Mouse (Mus musculus) spleen, postnatal 36 days (tissue): ENCODE results near the gene Gm20388.

Source experiments
- DNase-seq, 2 experiments: peaks; one replicate each; pipeline ENCODE4 v3.0.0; 2022; ENCODE audit warnings: low spot score in 2 of 2, mixed read lengths in 1 of 2

The Gm20388 gene

GRCm38 (mm10) chr8:122758597-122758996 lies 2848.0 kb downstream of the Gm20388 start:
- no peak for DNase-seq

- peak; percentile 43 to 52 for DNase-seq
These were observed 2849.5 kb downstream of the Gm20388 start for GRCm38 (mm10) chr8:122760116-122760515.

DNA sequence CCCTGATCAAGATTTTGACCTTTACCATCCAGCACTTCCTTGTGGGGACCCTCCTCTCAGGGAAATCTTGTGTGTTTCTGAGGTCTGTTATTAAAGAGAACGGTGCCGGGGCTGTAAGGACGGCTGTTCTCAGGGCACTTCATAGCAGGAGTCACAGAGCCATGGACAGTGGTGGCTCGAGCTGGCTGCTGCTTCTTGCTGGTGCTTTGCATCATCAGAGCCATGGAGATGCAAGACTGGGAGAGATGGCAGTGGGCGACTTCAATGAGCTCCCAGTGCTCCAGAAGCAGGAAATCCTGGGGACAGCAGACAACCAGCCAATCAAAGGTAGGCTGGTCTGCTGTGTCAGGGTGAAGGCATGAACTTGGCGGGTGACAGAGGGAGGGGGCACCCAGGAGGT lies 2850.5 kb downstream of the Gm20388 start:
- no peak for DNase-seq

GRCm38 (mm10) chr8:122762731-122763266 lies 2852.2 kb downstream of the Gm20388 start:
- DNase-seq = peak; percentile 23 to 24

DNA sequence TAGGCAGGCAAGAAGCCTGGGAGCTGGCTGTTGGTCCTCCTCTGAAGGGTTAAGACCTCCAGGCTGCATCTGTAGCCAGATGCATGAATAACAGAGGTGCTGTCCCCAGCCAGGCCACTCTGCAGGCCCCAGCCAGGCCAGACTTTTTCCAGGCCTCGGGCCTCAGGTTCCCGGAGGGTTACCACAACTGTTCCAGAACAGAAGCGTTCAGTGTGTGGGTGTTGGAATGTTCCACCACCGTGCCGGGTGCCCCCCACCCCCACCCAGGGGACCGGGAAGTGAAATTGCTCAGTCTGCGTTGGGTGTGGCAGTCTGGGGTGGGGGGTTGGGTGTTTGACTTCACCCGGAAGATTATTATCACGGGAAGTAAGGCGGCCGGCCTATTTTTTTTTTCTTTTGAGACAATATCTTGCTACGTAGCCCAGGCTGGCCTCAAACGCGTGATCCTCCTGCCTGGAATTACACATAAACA lies 2852.7 kb downstream of the Gm20388 start:
- DNase-seq = peak; percentile 35 to 54

GRCm38 (mm10) chr8:122764790-122765474 lies 2854.3 kb downstream of the Gm20388 start:
- no peak for DNase-seq

DNA sequence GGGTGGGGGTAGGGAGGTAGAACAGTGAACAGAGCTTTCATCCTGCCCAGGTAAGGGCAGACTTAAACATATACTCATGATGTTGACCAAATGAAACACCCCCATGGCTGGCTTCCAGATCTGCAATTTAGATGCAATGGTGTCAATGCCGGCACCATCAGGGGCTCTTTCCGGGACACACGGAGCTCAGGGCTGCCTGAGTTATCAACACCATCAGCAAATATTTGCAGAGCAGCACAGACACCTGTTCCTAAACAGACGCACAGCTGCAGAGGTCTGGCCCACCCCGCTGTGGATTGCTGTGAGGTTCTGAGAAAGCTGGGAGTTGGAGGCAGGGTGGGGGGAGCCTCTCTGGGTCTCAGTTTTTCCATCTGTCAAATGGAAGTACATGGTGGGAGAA lies 2855.5 kb downstream of the Gm20388 start:
- DNase-seq = no peak

DNA sequence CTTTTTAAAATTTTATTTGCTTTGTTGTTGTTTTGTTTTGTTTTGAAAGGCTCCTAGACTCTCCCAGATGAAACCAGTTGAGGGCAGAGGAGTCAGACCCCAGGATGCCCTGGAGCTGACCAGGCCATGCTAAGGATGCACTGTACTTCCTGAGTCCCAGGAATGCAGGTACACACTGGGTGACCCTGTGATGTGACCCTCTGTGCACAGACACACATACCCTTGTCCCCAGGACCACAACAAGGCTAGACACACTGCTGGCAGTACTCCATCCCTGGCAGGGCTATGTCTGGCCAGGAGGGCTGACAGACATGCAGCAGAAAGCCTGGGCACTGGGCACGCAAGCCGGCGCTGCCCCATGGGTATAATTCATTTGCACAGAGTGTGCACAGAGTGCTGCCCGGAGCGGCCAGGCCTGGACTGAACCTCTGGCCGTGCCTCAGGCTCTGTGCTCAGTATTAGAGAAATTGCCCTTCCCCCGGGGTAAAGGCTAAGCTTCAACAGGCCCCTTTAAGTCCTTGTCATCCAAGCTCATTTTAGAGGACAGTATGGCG lies 2856.1 kb downstream of the Gm20388 start:
- DNase-seq = no peak

DNA sequence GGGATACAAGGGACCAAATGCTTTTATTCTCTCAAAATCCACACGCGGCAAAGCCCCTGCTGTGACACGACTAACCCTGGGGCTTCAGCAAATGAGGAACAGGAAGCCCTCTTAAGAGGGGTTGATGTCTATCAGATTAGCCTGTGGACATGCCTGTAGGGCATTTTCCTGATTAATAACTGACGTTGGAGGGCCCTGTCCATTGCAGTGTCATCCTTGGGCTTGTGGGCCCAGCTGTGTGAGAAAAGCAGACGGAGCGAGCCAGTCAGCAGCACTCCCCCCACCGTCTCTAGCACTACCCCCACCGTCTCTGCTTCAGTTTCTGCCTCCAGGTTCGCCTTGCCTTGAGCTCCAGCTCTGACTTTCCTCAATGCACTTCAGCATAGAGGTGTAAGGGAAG lies 2856.6 kb downstream of the Gm20388 start:
- DNase-seq = no peak

- no peak for DNase-seq
These were observed 2858.8 kb downstream of the Gm20388 start for GRCm38 (mm10) chr8:122769251-122770058.

- peak; percentile 19 to 29 for DNase-seq
These were observed 2861.9 kb downstream of the Gm20388 start for GRCm38 (mm10) chr8:122772431-122773060.

DNA sequence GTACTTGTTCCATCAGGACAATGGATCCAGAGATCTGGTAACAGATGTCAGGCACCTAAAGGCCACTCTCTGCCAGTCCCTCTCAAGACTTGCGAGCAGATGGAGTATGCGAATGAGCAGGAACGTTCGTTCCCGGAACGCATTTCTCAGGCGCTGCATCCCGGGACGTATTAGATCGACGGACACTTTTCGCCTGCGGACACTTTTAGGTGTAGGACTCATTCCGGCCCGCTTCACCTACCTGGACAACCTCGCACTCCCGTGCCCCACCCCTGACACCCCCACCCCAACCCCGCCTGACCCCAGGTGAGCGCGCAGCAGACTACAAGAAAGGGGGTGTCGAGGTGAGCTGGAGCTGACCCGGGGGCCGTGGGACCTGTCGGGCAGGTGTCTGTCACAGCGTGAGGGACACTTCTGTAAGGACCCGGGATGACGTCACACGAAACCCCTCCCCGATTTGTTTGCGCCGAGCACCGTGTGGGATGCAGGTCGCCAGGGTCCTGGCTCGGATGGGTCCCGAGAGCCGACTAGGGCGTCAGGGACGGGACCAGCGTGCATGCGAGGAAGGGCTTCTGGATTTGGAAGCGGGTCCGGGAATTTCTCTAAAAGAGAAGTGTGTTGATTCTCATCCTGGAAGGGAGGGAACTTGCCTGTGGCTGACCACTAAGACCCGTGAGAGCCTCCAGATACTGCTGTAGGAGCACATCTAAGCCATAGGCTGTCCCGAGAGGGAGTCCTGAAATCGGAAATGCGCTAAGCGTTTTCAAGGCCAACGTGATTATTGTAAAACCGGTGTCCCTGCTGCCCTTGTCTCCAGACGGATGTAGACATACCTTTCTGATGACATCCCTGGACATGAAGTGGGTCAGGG lies 2864.9 kb downstream of the Gm20388 start, which contains the start of gene Acsf3:
Acsf3 (plus strand) TSS at position 202 of the 871 bp plus-strand sequence.
- DNase-seq = peak; percentile 23 to 38

DNA sequence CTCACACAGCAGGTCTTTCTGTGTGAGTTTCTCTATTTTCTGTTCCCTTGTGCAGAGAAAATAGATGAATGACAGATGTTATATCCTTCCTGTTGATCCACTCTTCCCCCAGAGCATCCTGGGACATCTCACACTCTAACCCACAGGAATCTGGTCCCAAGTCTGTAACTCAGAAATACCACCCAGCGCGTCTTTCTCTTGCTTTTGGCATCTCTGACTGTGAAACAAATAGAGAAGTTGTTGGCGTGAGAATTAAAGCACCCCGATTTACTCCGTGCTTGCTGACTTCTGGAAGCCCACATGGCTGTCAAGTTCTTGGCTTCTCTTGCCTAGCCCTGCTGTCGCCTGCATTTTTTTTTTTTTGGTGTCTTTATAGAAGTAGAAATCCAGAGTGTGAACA lies 2867.1 kb downstream of the Gm20388 start:
- DNase-seq = no peak

DNA sequence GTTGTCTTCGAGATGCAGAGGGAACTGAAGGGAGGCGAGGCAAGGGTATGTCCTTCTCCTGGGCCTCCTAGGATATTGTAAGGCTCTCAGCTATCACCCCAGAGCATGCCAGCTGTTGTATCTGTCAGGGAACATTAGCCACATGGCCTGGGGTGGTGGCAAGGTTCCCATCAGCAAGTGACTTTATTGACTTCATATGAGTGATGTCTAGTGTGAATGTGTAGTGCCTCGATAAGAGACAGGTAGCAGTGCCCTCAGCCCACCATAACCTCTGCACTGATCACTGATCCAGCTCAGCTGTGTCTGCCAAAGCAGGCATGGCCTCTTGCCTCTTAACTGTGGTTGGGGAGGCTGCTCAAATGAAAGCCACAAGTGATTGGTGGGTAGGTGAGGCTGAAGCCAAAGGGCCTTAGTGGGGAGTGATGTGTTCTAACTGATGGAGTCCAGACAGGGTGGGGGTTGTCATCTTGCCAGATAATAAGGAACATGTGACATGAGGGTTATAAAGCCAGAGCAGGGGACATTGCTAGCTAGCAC lies 2868.1 kb downstream of the Gm20388 start:
- DNase-seq = no peak

DNA sequence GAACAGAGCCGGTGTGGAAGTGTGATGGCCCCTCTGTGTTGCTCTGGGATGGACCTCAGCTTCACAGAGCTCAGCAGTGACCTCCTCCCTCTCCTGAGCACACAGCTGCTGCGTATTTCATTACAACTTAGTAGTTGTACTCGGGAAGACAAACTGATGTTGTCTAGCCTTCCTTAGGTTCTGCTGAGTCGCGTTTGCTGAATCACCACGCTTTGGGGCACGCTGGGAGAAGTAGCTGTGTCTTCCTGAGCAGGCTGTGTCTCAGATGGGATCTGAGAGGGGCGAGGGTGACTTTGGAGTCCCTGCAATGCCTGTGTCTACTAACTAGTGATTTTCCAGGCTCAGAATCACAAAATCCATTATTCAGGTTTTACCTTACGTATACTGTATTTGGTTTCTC lies 2868.6 kb downstream of the Gm20388 start:
- DNase-seq = no peak

- DNase-seq = no peak
These were observed 2874.1 kb downstream of the Gm20388 start for GRCm38 (mm10) chr8:122784756-122785155.

GRCm38 (mm10) chr8:122789796-122790195 lies 2879.2 kb downstream of the Gm20388 start:
- no peak for DNase-seq

- no peak for DNase-seq
These were observed 2882.9 kb downstream of the Gm20388 start for GRCm38 (mm10) chr8:122793375-122794174.

DNA sequence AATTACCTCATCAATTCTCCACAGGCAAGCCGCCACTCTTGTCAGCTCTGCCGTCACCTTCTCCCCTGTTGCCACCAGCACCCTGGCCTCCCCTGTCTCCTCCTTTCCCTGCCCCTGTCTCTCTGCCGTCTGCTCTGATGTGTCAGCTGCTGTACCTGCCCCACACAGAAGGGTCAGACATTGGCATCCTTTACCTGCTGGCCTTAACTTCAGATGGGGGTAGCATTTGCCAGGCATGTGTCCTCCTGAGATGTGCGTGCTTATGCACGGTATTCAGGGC lies 2883.5 kb downstream of the Gm20388 start:
- no peak for DNase-seq
